In the genomic region with DNA sequence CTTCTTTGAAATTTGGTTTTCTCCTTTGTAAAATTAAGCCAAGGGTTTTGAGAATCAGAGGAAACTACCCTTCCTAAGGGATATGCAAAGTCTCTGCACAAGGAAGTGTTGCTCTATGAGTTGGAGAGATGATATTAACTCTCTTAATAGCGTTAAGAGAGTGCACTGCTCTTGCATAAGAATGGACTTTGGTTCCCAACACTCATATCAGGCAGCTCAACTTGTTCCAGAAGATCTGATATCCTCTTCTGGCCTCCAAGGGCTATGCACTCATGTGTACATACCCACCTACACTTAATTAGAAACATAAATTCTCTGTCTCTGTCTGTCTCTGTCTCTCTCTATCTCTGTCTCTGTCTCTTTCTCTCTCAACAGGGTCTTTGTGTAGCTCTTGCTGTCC, we compare ENCODE assay signal across 23 mouse cellular contexts.
DNase-seq lines count a peak whose midpoint lies in the region; ATAC-seq lines count a peak whose summit lies in the region.
"Had no signal": no experiment of that assay in that cellular context is flagged by ENCODE, and none has a peak within 500 bp of the region (broad histone marks: within the 10 kb centered on the region; RNA-seq: fewer than 3 reads in every experiment).

No protein-coding gene starts in this region.

- H3K27me3 ChIP-seq in liver, embryonic 16.5 days (ENCODE audit: control insufficient read depth, insufficient read depth, low read depth, low read length), result no peaks in the 10 kb centered on the region
- no peaks in the 10 kb centered on the region for H3K27me3 ChIP-seq in liver, embryonic 11.5 days (replicated peaks; ENCODE audit: control insufficient read depth, insufficient read depth, low read length)
- H3K27me3 ChIP-seq in intestine, embryonic 16.5 days (replicated peaks; ENCODE audit: control insufficient read depth, insufficient read depth, low read length), result no peaks in the 10 kb centered on the region
- H3K27me3 ChIP-seq in stomach, embryonic 16.5 days (ENCODE audit: control insufficient read depth, insufficient read depth, low read length), result no peaks in the 10 kb centered on the region
- no peaks in the 10 kb centered on the region for H3K27me3 ChIP-seq in midbrain, embryonic 14.5 days (ENCODE audit: control insufficient read depth, insufficient read depth, low read length)
- H3K27me3 ChIP-seq: embryonic facial prominence, embryonic 13.5 days; embryonic facial prominence, embryonic 15.5 days; forebrain, embryonic 12.5 days had no signal

- H3K36me3 ChIP-seq in liver, embryonic 16.5 days (ENCODE audit: control insufficient read depth, insufficient read depth), result no peaks in the 10 kb centered on the region
- H3K36me3 ChIP-seq in liver, embryonic 11.5 days (ENCODE audit: control insufficient read depth, insufficient read depth, low read length), result no peaks in the 10 kb centered on the region
- H3K36me3 ChIP-seq in intestine, embryonic 16.5 days (ENCODE audit: control insufficient read depth, insufficient read depth, low read length), result no peaks in the 10 kb centered on the region
- H3K36me3 ChIP-seq in stomach, embryonic 16.5 days (ENCODE audit: control insufficient read depth, insufficient read depth, low read length), result no peaks in the 10 kb centered on the region
- no peaks in the 10 kb centered on the region for H3K36me3 ChIP-seq in midbrain, embryonic 14.5 days (ENCODE audit: control insufficient read depth, insufficient read depth, low read length)
- H3K36me3 ChIP-seq: embryonic facial prominence, embryonic 13.5 days; embryonic facial prominence, embryonic 15.5 days; forebrain, embryonic 10.5 days; forebrain, embryonic 12.5 days had no signal

- H3K4me1 ChIP-seq in liver, embryonic 16.5 days (ENCODE audit: control insufficient read depth, low read depth, low read length), result no peaks in the 10 kb centered on the region
- H3K4me1 ChIP-seq in liver, embryonic 11.5 days (replicated peaks; ENCODE audit: control insufficient read depth, insufficient read depth, low read length), result no peaks in the 10 kb centered on the region
- H3K4me1 ChIP-seq in intestine, embryonic 16.5 days (ENCODE audit: control insufficient read depth, insufficient read depth, low read length), result no peaks in the 10 kb centered on the region
- no peaks in the 10 kb centered on the region for H3K4me1 ChIP-seq in stomach, embryonic 16.5 days (ENCODE audit: control insufficient read depth, insufficient read depth, low read length)
- no peaks in the 10 kb centered on the region for H3K4me1 ChIP-seq in midbrain, embryonic 14.5 days (ENCODE audit: control insufficient read depth, insufficient read depth, low read length)
- H3K4me1 ChIP-seq: embryonic facial prominence, embryonic 13.5 days; embryonic facial prominence, embryonic 15.5 days; forebrain, embryonic 10.5 days; forebrain, embryonic 12.5 days had no signal

- ATAC-seq in liver, embryonic 16.5 days (ENCODE audit: low read depth), result 0 out of 2 replicates have a peak, but pooled peaks have one; percentile 32
- ATAC-seq in liver, embryonic 11.5 days (replicated peaks; ENCODE audit: low FRiP score), result no peak
- ATAC-seq in intestine, embryonic 16.5 days, result peak; percentile 95
- peak; percentile 69; the same call in 1 of the 2 replicates for ATAC-seq in stomach, embryonic 16.5 days (ENCODE audit: insufficient read depth, low FRiP score)
- ATAC-seq in midbrain, embryonic 14.5 days (ENCODE audit: low FRiP score, low TSS enrichment), result no peak
- ATAC-seq: forebrain, embryonic 14.5 days had no signal

- no peak overlapping the region for H3K4me3 ChIP-seq in liver, embryonic 16.5 days (ENCODE audit: low read depth, low read length)
- no peak overlapping the region for H3K4me3 ChIP-seq in liver, embryonic 11.5 days (ENCODE audit: low read depth, low read length)
- no peak overlapping the region for H3K4me3 ChIP-seq in intestine, embryonic 16.5 days (ENCODE audit: low read length)
- H3K4me3 ChIP-seq in stomach, embryonic 16.5 days (replicated peaks; ENCODE audit: low read length), result no peak overlapping the region
- no peak overlapping the region for H3K4me3 ChIP-seq in midbrain, embryonic 14.5 days (replicated peaks; ENCODE audit: low read depth, low read length)
- H3K4me3 ChIP-seq: embryonic facial prominence, embryonic 13.5 days; embryonic facial prominence, embryonic 15.5 days; erythroblast, embryonic 14.5 days; forebrain, embryonic 10.5 days; forebrain, embryonic 12.5 days had no signal

- H3K27ac ChIP-seq in liver, embryonic 16.5 days (ENCODE audit: low read length), result no peak overlapping the region
- H3K27ac ChIP-seq in liver, embryonic 11.5 days (ENCODE audit: low read depth, low read length), result no peak overlapping the region
- H3K27ac ChIP-seq in intestine, embryonic 16.5 days (ENCODE audit: low read length), result 0 out of 2 replicates have a peak overlapping the region, but pooled peaks have one; percentile 23
- no peak overlapping the region for H3K27ac ChIP-seq in stomach, embryonic 16.5 days (ENCODE audit: low read length)
- H3K27ac ChIP-seq in midbrain, embryonic 14.5 days (replicated peaks; ENCODE audit: low read depth, low read length), result no peak overlapping the region
- H3K27ac ChIP-seq: embryonic facial prominence, embryonic 13.5 days; embryonic facial prominence, embryonic 15.5 days; forebrain, embryonic 10.5 days; forebrain, embryonic 12.5 days had no signal

- 29% methylated on average over 1 of the region's 1 CpGs for WGBS in liver, embryonic 16.5 days (ENCODE audit: insufficient replicate concordance)
- WGBS in liver, embryonic 11.5 days, result 42% methylated on average over 1 of the region's 1 CpGs
- WGBS in intestine, embryonic 16.5 days, result 32% methylated on average over 1 of the region's 1 CpGs
- 54% methylated on average over 1 of the region's 1 CpGs for WGBS in stomach, embryonic 16.5 days
- WGBS in midbrain, embryonic 14.5 days, result 69% methylated on average over 1 of the region's 1 CpGs

- DNase-seq in liver, embryonic 11.5 days (ENCODE audit: low spot score), result no peak
- DNase-seq in layer of hippocampus, adult 9-11 months, result no peak
- no peak for DNase-seq in midbrain, embryonic 14.5 days
- DNase-seq in right cerebral cortex, postnatal 25 days, result no peak
- DNase-seq: adrenal gland, adult 2 months; adrenal gland, postnatal 10 days; adrenal gland, postnatal 25 days; cerebellum, adult 11 months; cerebellum, adult 18-20 months; cerebellum, adult 8-10 months; cerebellum, adult 9-11 months; cerebellum, postnatal 14 days; cerebellum, postnatal 36 days; embryo, embryonic 11 days had no signal

- no peak overlapping the region for H3K9ac ChIP-seq in liver, embryonic 16.5 days (ENCODE audit: low read depth, low read length)
- H3K9ac ChIP-seq in liver, embryonic 11.5 days (ENCODE audit: low read depth, low read length), result no peak overlapping the region
- no peak overlapping the region for H3K9ac ChIP-seq in intestine, embryonic 16.5 days (ENCODE audit: low read depth, low read length)
- H3K9ac ChIP-seq in stomach, embryonic 16.5 days (ENCODE audit: low read length), result no peak overlapping the region
- no peak overlapping the region for H3K9ac ChIP-seq in midbrain, embryonic 14.5 days (replicated peaks; ENCODE audit: low read length)
- H3K9ac ChIP-seq: embryonic facial prominence, embryonic 13.5 days; embryonic facial prominence, embryonic 15.5 days; forebrain, embryonic 12.5 days had no signal

- no peak overlapping the region for H3K4me2 ChIP-seq in liver, embryonic 16.5 days (ENCODE audit: low read depth, low read length)
- no peak overlapping the region for H3K4me2 ChIP-seq in liver, embryonic 11.5 days
- no peak overlapping the region for H3K4me2 ChIP-seq in intestine, embryonic 16.5 days (ENCODE audit: low read depth, low read length)
- H3K4me2 ChIP-seq in stomach, embryonic 16.5 days (ENCODE audit: low read depth, low read length), result no peak overlapping the region
- no peak overlapping the region for H3K4me2 ChIP-seq in midbrain, embryonic 14.5 days (ENCODE audit: low read length)
- H3K4me2 ChIP-seq: embryonic facial prominence, embryonic 13.5 days; embryonic facial prominence, embryonic 15.5 days; forebrain, embryonic 12.5 days had no signal

- H3K9me3 ChIP-seq in liver, embryonic 16.5 days (replicated peaks; ENCODE audit: control insufficient read depth, low read length), result no peaks in the 10 kb centered on the region
- no peaks in the 10 kb centered on the region for H3K9me3 ChIP-seq in liver, embryonic 11.5 days (ENCODE audit: control insufficient read depth, low read length)
- H3K9me3 ChIP-seq in intestine, embryonic 16.5 days (ENCODE audit: control insufficient read depth, low read length), result no peaks in the 10 kb centered on the region
- H3K9me3 ChIP-seq in stomach, embryonic 16.5 days (replicated peaks; ENCODE audit: control insufficient read depth, low read length), result no peaks in the 10 kb centered on the region
- H3K9me3 ChIP-seq in midbrain, embryonic 14.5 days (ENCODE audit: control insufficient read depth, low read length), result no peaks in the 10 kb centered on the region
- H3K9me3 ChIP-seq: embryonic facial prominence, embryonic 13.5 days; embryonic facial prominence, embryonic 15.5 days; forebrain, embryonic 10.5 days; forebrain, embryonic 12.5 days had no signal

Comparison
In these comparisons a context has a peak if more than half of its experiments do, and no peak if none do; other contexts are left out.
1. ATAC-seq: peak in liver, embryonic 16.5 days (single experiment), intestine, embryonic 16.5 days (single experiment) and stomach, embryonic 16.5 days (single experiment); none in liver, embryonic 11.5 days (single experiment) and midbrain, embryonic 14.5 days (single experiment).